Mouse (Mus musculus) v-Abl transformed pro-B cells (cell line): ENCODE results near the gene Ikbke.

Experiments used
- in situ Hi-C, 2 experiments: fragments of 400-800 bp; cut with MboI; formaldehyde crosslinking; loops; one replicate each; pipeline ENCODE4 v1.15.1; 2025; ENCODE audit not compliant: unreplicated experiment in 2 of 2

Gene Ikbke

DNA sequence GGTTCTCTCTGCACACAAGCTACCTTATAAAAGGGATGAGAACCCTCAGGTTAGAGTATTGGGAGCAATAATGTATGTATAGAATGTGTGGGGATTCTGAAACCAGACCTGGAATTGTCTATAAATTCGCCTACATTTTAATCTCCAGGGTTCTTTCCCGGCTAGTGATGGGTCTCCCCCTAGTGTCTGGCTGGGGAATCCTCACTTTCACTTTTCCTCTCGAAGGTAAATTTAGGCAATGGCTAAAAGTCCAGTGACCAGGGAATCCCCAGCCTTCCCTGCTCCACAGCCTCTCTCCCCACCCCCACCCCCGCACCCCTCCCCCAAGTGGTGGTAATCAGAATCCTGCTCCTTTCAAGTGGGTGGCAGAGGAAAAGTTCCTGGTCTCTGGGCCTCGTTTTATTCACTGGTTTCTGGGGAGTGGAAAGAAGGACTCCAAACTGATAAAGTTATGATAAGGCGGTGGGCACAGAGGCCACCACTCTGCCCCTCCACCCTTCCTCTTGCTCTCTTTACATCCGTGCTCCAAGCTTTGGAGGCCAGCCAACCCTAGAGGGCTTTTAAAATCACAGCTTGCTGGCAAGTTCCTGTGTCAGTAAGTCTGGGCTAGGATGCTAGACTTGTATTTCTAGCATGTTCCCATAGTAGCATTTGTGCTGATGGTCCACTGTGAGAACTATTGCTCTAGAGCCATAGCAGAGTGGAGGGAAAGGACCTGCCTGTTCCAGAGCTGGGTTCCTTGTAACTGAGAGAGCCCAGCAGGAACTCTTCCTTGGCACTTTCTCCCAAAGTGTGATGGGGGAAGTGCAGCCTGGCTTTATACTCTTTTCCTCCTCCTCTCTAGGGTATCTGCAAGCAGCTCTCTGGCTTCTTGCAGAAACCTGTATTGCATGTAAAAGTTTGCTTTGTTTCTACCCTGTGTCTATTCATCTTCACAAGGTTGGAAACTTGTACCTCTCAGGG is 32.7 kb downstream of the Ikbke start:
- in situ Hi-C loops: loop anchor here in 1 of 2 experiments (10.0 kb wide), 1 partner anchor 62 kb away; no protein-coding TSS in a partner anchor

DNA sequence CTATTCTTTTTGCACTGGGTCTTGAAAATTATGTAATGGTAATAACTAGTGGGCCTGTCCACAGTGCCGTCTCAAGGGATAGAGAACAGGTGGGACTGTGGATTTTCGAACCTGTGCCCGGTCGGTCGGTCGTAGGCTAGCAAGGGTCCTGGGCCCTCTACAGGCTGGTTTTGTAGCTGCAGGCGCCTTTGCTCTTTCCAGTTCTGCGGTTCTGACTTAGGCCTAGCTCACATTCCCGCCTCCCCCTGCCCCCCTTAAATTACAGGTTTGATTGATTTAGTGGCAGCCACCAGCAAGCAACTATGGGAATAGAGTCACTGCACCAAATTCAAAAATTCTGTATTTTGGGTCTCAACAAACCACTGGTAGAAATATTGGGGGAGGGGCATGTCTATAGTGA is 33.5 kb downstream of the Ikbke start:
- in situ Hi-C loops: loop anchor here in 1 of 2 experiments (10.0 kb wide), 1 partner anchor 61 kb away; no protein-coding TSS in a partner anchor

DNA sequence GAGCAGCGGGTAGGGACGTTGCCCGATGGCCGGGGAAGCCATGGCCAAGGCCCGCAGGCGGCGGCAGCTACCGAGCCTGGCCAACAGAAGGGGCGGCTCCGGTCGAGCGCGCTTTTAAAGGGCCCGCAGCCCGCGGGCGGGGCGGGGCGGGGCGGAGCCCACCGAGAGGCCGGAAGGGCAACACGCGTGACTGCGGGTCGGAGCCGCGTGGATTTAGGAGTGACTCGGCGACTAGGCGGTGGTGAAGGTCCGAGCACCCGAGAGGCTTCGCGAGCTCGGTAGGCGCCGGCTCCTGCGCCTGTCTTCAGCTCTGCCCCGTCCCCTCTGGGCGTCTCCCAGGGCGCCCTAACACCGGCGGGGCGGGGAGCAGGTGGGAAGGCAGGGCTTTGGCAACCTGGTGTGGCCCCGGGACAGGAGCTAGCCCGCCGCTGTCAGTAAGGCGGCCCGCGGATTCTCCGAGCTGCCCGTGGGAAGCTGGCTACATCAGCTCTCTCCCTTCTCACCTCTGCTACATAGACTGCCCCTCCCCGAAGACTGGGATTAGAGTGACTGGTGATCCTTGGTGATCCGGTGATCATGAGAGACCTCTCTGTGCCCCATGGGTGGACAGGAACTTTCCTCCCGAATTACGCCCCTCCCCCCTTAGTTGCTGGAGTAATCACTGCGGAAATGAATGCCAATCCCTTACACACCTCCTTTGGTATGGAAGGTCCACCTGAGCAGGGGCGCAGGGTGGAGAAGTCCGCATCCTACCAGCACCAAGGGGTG is 34.1 kb downstream of the Ikbke start, which contains the start of gene Rassf5:
Gene Rassf5, minus strand, starts transcription at position 170 of the 768 bp plus-strand sequence.
- in situ Hi-C loops: loop anchor here in 1 of 2 experiments (10.0 kb wide), 1 partner anchor 60 kb away; no protein-coding TSS in a partner anchor

- in situ Hi-C loops: loop anchor here in 1 of 2 experiments (10.0 kb wide), 1 partner anchor 60 kb away; no protein-coding TSS in a partner anchor
Observed at GRCm38 (mm10) chr1:131244536-131245088, 34.8 kb downstream of the Ikbke start.

DNA sequence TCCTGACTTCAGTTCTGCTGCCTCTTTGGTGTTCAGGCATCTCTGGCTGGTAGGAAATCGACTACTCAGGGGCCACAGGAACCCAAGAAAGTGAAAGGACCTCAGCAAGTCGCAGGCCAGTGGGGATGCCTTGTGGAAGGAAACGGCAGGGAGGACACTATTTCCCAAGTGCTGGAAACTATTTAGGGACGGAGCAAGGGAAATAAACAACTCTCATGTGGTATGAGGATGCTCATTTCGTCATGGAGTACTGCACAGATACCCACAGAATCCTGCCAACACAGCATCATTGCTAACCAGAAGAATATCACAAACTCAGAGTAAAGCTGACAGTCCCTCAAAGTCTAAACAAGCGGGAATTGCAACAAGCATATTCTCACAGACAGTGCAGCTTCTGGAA is 36.5 kb downstream of the Ikbke start:
- in situ Hi-C loops: loop anchor here in 1 of 2 experiments (10.0 kb wide), 1 partner anchor 58 kb away; no protein-coding TSS in a partner anchor

DNA sequence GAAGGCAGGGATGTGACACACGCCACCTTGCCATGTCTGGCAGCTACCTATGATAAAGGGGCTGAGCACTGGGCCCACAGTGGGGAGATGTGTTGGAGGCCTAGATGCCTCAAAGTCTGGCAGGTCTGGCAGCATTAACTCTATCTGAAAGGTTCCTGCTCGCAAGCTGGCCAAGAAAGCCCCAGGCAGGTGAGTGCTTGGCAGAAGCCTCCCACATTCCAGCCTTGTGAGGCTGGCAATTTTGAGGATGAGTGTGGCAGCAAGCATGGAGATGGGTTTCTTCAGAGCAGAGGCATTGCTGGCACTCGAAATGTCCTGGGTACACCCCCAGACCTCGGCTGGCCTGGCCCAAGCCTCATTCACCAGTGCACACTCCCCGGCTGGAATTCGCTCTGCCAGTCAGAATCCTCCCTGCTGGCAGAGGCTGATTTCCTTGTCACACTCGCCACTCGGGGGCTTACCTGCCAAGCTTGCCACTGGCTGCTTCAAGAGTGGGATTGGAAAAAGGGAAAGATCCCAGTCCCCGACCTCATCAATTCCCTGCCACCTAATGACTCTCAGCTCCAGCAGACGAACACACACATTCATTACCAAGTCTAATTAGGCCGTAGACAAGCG is 39.7 kb downstream of the Ikbke start:
- in situ Hi-C loops: loop anchor here in 1 of 2 experiments (10.0 kb wide), 1 partner anchor 55 kb away; no protein-coding TSS in a partner anchor

DNA sequence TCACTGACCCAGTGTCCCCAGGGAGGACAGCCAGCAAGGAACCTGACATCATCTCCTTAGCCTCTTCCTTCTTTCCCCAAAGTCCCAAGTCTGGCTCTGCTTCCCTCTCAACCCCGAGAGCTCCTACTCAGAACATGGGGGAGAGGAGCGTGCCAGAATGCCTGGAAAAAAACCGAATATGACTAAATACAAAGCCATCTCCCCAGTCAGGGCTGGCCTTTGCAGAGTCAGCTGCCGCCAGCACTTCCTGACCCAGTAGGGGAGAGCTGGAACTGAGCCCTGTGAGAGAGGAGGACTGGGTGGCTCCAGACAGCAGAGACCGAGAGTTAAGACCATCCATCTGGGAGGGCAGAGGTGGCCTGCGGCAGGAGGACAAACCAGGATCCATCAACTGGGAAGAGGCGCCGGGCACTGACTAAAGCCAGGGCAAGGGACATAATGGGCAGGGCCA is 40.5 kb downstream of the Ikbke start:
- in situ Hi-C loops: no loop called here

- in situ Hi-C loops: no loop called here
Observed at GRCm38 (mm10) chr1:131236077-131236476, 43.3 kb downstream of the Ikbke start.

GRCm38 (mm10) chr1:131233527-131233926 is 45.9 kb downstream of the Ikbke start:
- in situ Hi-C loops: no loop called here

- in situ Hi-C loops: no loop called here
Observed at GRCm38 (mm10) chr1:131228659-131229058, 50.7 kb downstream of the Ikbke start.

- in situ Hi-C loops: no loop called here
Observed at GRCm38 (mm10) chr1:131228225-131228624, 51.2 kb downstream of the Ikbke start.

DNA sequence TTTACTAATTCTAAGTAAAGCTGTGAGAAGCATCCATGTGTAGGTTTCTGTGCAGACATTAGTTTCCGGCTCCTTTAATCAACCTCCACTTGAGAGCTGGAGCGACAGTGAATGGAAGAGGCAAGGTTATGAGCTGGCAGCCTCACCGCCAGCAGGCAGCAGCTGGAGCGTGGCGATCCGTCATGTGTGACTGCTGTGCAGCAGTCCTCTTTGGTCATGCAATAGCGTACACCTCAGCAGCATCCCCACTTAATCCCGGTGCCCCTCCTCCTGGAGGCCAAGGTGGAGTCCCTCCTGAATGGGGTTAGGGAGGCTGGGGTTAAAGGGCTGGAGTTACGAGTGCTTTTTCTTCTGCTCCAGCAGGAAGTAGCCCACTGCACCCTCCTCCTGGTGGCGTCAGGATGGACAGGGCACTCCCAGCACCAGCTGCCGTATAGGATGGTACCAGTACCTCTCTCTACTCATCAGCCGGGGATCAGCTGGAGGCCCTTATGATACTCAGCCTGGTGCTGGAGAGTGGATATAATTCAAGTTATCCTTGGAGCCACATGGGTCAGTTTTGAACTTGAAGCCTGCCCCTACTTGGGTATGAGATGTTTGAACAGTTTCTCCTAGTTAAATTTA is 54.4 kb downstream of the Ikbke start:
- in situ Hi-C loops: no loop called here

DNA sequence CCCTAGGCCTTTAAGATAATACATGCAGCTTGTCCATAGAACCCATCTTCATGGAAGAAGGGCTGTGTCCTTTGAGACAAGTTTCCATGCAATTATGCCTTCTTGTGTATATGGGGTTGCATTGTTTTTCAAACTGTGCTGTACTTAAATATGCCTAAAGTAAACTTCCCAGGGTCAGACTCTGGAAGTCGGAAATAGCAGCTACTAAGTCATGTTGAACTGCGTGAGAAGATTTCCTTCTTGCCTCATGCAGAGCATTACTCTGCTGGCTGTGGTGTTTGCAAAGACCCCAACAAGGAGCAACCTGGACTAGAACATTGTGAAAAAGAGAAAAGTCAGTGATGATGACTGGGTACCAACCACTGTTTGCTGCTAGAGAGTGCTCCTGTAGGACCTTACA is 56.1 kb downstream of the Ikbke start:
- in situ Hi-C loops: no loop called here

- in situ Hi-C loops: no loop called here
Observed at GRCm38 (mm10) chr1:131221822-131222590, 57.4 kb downstream of the Ikbke start.

GRCm38 (mm10) chr1:131218933-131219332 is 60.5 kb downstream of the Ikbke start:
- in situ Hi-C loops: no loop called here

- in situ Hi-C loops: no loop called here
Observed at GRCm38 (mm10) chr1:131213361-131213760, 66.0 kb downstream of the Ikbke start.

DNA sequence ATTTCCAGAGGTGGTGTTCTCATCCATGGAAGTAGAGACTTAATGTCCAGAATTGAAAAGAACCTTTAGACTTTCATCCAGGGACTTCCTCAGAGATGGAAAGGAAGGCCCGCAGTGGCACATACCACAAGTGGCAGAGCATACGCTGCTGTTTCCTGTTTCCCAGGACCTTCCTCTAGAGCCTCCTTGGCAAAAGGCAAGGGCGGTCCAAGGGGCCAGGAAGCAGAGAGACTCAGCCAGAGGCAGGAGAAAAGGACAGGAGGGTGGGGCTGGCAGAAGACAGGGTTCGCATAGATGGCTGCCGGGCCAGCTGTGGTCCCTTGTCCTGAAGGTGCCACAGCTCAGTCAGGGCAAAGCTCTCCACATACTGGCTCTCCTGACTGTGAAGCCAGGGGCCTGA is 66.5 kb downstream of the Ikbke start:
- in situ Hi-C loops: no loop called here

- in situ Hi-C loops: no loop called here
Observed at GRCm38 (mm10) chr1:131211655-131212054, 67.8 kb downstream of the Ikbke start.

DNA sequence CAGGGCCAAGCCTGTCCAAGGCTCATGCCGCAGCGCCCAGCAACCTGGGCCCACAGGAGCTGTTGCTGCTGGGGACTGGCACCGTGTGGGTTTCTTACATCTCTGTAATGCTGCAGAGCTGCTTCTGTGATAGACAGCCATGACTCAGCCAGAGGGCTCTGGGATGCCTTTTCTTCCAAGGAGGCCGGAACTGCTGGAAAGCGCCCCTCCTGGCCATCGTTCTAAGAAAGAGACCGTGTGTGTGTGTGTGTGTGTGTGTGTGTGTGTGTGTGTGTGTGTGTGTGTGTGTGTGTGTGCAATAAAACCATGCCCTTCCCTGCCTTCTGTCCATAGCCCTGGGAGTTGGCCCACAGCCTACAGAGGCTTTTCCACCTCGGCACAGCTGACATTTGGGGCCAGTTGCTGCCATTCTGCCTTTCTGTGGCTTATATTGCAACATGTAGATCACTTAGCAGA is 69.4 kb downstream of the Ikbke start:
- in situ Hi-C loops: no loop called here
